Mouse (Mus musculus) CD4-positive helper T cell, adult 2 months (primary cell): ENCODE results near the gene Esp1.
A peak's percentile ranks its signal among the peaks of the same experiment; 100 is the strongest.
"Not testable (repeated sequence)": the region's sequence is repeated elsewhere in the genome, so short reads cannot be mapped to it uniquely, and the experiment has no call there.

ENCODE experiments used
- DNase-seq: peaks from one replicate; pipeline ENCODE4 v3.0.0-alpha.2; 2012; ENCODE audit warnings: low read depth, missing footprints, low spot score

The Esp1 gene

DNA sequence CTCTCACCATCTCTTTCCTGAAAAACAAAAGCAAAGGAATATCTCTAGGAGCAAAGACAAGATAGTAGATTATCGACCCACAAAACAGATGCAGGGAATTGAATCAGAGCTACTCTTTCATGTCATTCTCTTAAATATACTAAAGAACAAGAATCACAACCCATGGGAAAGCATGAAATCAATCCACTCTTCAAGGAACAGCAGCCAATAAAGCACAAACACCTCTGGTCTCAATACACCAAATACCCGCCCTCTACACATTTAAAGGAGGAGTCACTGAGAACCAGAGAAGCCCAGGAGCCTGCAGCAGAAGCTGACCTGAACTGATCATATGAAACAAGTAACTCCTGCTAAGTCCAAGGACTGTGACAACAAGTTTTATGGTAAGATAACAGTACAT, at the start of gene Esp1:
TSS of gene Esp1 (plus strand) at position 301 of the 400 bp plus-strand sequence.
- no peak for DNase-seq

DNA sequence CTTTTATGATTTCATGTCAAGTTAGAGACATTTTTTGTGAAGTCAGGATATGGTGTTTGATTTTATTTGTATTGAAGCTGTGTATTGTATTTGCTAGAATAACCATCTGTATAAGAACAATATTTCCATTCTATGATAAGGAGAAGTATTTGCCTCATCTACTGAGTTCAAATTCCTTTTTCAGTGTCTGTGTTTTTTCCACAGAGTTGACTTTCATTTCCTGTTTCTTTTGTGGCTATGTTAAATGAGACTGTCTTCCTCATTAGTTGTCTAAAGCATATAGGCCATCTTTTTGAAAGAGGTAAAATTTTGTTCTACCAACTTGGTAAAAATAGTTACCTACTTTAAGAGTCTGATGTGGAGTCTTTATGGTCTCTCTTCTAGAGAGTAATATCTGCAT, 10.6 kb upstream of the Esp1 start:
- no peak for DNase-seq

DNA sequence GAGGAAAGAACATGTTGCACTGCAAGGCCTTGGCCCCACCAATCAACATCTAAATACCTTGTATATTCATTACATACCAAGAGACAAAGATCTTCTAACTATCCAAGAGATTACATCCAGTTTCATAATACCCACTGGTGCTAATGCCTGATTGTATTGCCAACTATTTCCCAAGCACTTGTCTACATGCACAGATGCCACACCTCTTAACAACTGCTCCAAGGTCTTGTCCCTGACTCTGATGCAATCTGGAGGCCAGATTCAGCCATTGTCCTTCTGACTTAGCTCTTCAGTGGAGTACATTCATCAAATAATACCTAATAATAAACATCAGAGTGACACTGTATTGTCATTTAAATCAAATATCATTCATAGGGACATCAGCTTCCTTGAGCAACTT, 9.9 kb upstream of the Esp1 start:
- not testable (repeated sequence) for DNase-seq

- no peak for DNase-seq
Measured at GRCm38 (mm10) chr17:40731296-40731695, 4.4 kb downstream of the Esp1 start.

DNA sequence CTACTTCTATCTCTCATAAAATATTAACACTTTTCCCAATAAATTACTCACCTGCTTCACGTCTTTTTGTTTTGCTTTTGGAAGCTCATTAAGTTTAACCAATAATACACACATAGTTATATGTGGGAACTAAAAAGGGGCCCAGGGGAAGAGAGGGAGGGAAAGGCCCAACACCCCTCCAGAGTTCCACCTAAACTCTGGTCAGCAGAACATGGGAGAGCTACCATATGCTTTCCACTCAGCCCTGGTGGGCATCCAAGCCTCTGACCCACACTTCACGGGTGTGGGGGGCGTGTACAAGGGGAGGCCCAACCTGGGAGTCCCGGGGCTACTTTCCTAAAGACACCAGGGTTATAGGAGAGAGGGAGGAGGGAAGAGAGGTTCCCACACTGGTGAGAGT, 4.8 kb downstream of the Esp1 start:
- DNase-seq: no peak

DNA sequence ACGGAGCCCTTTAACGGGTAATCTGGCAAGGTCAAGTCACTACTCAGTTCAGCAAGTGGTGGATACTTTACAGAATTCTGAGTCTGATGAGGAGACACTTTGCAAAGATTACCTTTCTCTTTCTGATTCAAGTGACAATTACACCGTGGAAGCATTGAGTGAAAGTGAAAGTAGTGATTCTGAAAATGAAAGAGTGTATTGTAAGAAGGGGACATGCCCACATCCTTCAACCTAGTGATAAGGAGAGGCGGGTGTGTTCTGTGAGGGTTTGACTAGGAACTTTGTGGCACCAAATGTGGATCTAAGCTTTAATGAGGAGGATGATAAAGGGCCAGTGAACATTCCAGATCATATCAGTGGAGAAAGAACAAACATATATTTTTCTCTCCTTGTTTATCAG, 36.7 kb downstream of the Esp1 start:
- peak; percentile 7 for DNase-seq

GRCm38 (mm10) chr17:40767120-40767519, 40.2 kb downstream of the Esp1 start:
- DNase-seq: no peak
